In the genomic region with DNA sequence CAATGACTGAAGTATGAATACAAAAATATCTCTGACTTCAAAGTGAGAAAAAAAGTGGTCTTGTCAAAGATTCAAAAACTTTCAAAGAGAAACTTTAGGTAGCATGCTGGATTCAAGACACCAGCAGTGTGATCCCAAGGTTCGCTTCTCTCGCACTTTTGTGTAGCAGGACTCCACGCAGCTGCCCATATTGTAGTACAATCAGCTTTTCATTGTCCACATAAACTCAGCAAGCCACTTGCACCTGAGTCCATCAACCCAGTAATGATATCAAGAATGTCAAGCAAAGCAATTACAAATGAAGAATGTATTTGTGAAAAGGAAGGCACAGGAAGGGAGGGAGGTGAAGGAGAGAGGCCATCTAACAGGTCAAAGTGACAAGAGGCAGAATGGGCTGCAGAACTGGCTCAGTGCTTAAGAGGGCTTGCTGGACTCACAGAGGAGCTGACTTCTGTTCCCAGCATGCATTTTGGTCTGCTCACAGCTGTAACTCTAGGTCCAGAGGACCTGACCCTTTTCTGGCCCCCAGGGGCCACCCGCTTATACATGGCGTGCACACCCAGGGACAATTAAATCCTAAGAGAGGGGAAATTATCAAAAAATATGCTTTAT, we compare ENCODE assay signal across 23 mouse cellular contexts. TPM values are rescaled to one million over a fixed set of nuclear protein-coding genes. Genes with fewer than 3 reads are reported as not detected.
DNase-seq lines count a peak whose midpoint lies in the region; ATAC-seq lines count a peak whose summit lies in the region.
"Had no signal": no experiment of that assay in that cellular context is flagged by ENCODE, and none has a peak within 500 bp of the region (broad histone marks: within the 10 kb centered on the region; RNA-seq: fewer than 3 reads in every experiment).

No protein-coding gene starts in this region.

- WGBS in hindbrain, embryonic 11.5 days, result 79% methylated on average over 5 of the region's 5 CpGs
- WGBS in hindbrain, embryonic 13.5 days, result 73% methylated on average over 5 of the region's 5 CpGs
- WGBS in kidney, embryonic 14.5 days, result 78% methylated on average over 5 of the region's 5 CpGs

- no peak overlapping the region for H3K4me2 ChIP-seq in hindbrain, embryonic 11.5 days (replicated peaks; ENCODE audit: low read depth, low read length)
- no peak overlapping the region for H3K4me2 ChIP-seq in hindbrain, embryonic 13.5 days
- no peak overlapping the region for H3K4me2 ChIP-seq in kidney, embryonic 14.5 days (replicated peaks; ENCODE audit: low read depth, low read length)
- H3K4me2 ChIP-seq: embryonic facial prominence, embryonic 12.5 days; forebrain, embryonic 13.5 days; forebrain, embryonic 15.5 days had no signal

- H3K27me3 ChIP-seq in hindbrain, embryonic 11.5 days (ENCODE audit: control insufficient read depth, insufficient read depth, low read length), result no peaks in the 10 kb centered on the region
- no peaks in the 10 kb centered on the region for H3K27me3 ChIP-seq in hindbrain, embryonic 13.5 days
- H3K27me3 ChIP-seq in kidney, embryonic 14.5 days (ENCODE audit: control insufficient read depth, insufficient read depth, low read length), result no peaks in the 10 kb centered on the region
- H3K27me3 ChIP-seq: CH12.LX; embryonic facial prominence, embryonic 12.5 days; forebrain, embryonic 13.5 days; forebrain, embryonic 15.5 days; Patski had no signal

- DNase-seq in hindbrain, embryonic 11.5 days (ENCODE audit: low spot score), result peak; percentile 30
- no peak for DNase-seq in kidney, adult 9 months
- DNase-seq in mesoderm, embryonic 11.5 days (ENCODE audit: low read depth, low spot score), result peak; percentile 11
- DNase-seq: adrenal gland, adult 8-10 months; adrenal gland, postnatal 14 days; adrenal gland, postnatal 36 days; B cell, adult 2 months; cerebellum, adult 11-12 months; cerebellum, adult 2 months; cerebellum, adult 9-10 months; cerebellum, postnatal 10 days; cerebellum, postnatal 25 days had no signal

- H3K27ac ChIP-seq in hindbrain, embryonic 11.5 days (ENCODE audit: low read depth, low read length), result no peak overlapping the region
- H3K27ac ChIP-seq in hindbrain, embryonic 13.5 days, result no peak overlapping the region
- H3K27ac ChIP-seq in kidney, embryonic 14.5 days (ENCODE audit: low read depth, low read length), result no peak overlapping the region
- H3K27ac ChIP-seq: embryonic facial prominence, embryonic 10.5 days; embryonic facial prominence, embryonic 12.5 days; forebrain, embryonic 13.5 days; forebrain, embryonic 15.5 days had no signal

- no peak overlapping the region for H3K9ac ChIP-seq in hindbrain, embryonic 11.5 days (ENCODE audit: low read depth, low read length)
- H3K9ac ChIP-seq in hindbrain, embryonic 13.5 days, result no peak overlapping the region
- H3K9ac ChIP-seq in kidney, embryonic 14.5 days (ENCODE audit: low read depth, low read length), result no peak overlapping the region
- H3K9ac ChIP-seq: embryonic facial prominence, embryonic 12.5 days; forebrain, embryonic 13.5 days; forebrain, embryonic 15.5 days had no signal

- no peaks in the 10 kb centered on the region for H3K9me3 ChIP-seq in hindbrain, embryonic 11.5 days (ENCODE audit: control insufficient read depth, low read length)
- no peaks in the 10 kb centered on the region for H3K9me3 ChIP-seq in hindbrain, embryonic 13.5 days
- no peaks in the 10 kb centered on the region for H3K9me3 ChIP-seq in kidney, embryonic 14.5 days (ENCODE audit: control insufficient read depth, low read length)
- H3K9me3 ChIP-seq: embryonic facial prominence, embryonic 10.5 days; embryonic facial prominence, embryonic 12.5 days; forebrain, embryonic 13.5 days; forebrain, embryonic 15.5 days had no signal

- H3K4me1 ChIP-seq in hindbrain, embryonic 11.5 days (replicated peaks; ENCODE audit: control insufficient read depth, insufficient read depth, low read length), result no peaks in the 10 kb centered on the region
- peaks cover 3% of the 10 kb centered on the region; the same call in 1 of the 2 replicates for H3K4me1 ChIP-seq in hindbrain, embryonic 13.5 days (replicated peaks)
- H3K4me1 ChIP-seq in kidney, embryonic 14.5 days (ENCODE audit: control insufficient read depth, insufficient read depth, low read length), result 0 out of 2 replicates have a peak, but pooled peaks cover 10% of the 10 kb centered on the region
- H3K4me1 ChIP-seq: embryonic facial prominence, embryonic 12.5 days; forebrain, embryonic 13.5 days; forebrain, embryonic 15.5 days had no signal

- H3K36me3 ChIP-seq in hindbrain, embryonic 11.5 days (ENCODE audit: control insufficient read depth, insufficient read depth, low read length), result no peaks in the 10 kb centered on the region
- H3K36me3 ChIP-seq in hindbrain, embryonic 13.5 days, result no peaks in the 10 kb centered on the region
- H3K36me3 ChIP-seq in kidney, embryonic 14.5 days (ENCODE audit: control insufficient read depth, insufficient read depth, low read length), result no peaks in the 10 kb centered on the region
- H3K36me3 ChIP-seq: embryonic facial prominence, embryonic 10.5 days; embryonic facial prominence, embryonic 12.5 days; forebrain, embryonic 15.5 days; G1E had no signal

- peak; percentile 72 for ATAC-seq in hindbrain, embryonic 11.5 days (ENCODE audit: low FRiP score)
- ATAC-seq in hindbrain, embryonic 13.5 days (ENCODE audit: low FRiP score), result no peak; the same call in 1 of the 2 replicates
- peak; percentile 40; the same call in 1 of the 2 replicates for ATAC-seq in kidney, embryonic 14.5 days (ENCODE audit: low FRiP score, low TSS enrichment)
- ATAC-seq: activated CD4-positive, CD25-positive, alpha-beta regulatory T cell, adult 4 months; CD4-positive, CD25-positive, alpha-beta regulatory T cell, adult 4 months; forebrain, embryonic 13.5 days; forebrain, embryonic 15.5 days; Patski had no signal

- H3K4me3 ChIP-seq in hindbrain, embryonic 11.5 days (ENCODE audit: low read depth, low read length), result no peak overlapping the region
- no peak overlapping the region for H3K4me3 ChIP-seq in hindbrain, embryonic 13.5 days
- no peak overlapping the region for H3K4me3 ChIP-seq in kidney, embryonic 14.5 days (ENCODE audit: low read length)
- H3K4me3 ChIP-seq: embryonic facial prominence, embryonic 10.5 days; embryonic facial prominence, embryonic 12.5 days; forebrain, embryonic 13.5 days; forebrain, embryonic 15.5 days had no signal

RNA-seq across cellular contexts. Expression of gene Col24a1, which starts 7.8 kb away (rescaled TPM):
- 0.40 and 0.63 TPM in 2 replicates for polyA plus RNA-seq in hindbrain, embryonic 11.5 days (2014; fragmentation: Nextera tagmentation; extraction: Ambion mirVana)
- 0.45 and 0.62 TPM in 2 replicates for polyA plus RNA-seq in hindbrain, embryonic 13.5 days (2015; fragmentation: Nextera tagmentation; extraction: Ambion mirVana)
- polyA plus RNA-seq in kidney, embryonic 14.5 days (2014; fragmentation: Nextera tagmentation; extraction: Ambion mirVana), result 2.0 and 2.1 TPM in 2 replicates
- polyA plus RNA-seq: activated CD4-positive, CD25-positive, alpha-beta regulatory T cell, adult 4 months; CD4-positive, CD25-positive, alpha-beta regulatory T cell, adult 4 months; G1E had no signal
